Mouse (Mus musculus): ENCODE results near the gene Cacng7.

Gene Cacng7

DNA sequence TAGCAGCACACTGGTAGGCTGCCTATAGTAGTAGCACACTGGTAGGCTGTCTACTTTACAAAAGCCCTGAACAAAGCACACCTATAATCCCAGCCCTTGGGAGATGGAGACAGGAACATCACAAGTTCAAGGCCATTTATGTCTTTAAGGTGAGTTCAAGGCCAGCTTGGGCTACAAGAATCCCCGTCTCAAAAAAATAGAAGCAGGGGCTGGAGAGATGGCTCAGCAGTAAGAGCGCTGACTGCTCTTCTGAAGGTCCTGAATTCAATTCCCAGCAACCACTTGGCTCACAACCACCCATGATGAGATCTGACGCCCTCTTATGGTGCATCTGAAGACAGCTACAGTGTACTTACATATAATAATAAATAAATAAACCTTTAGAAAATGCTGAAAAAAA lies 12.5 kb downstream of the Cacng7 start:
- DNase-seq (ENCODE audit: low spot score in 2 of 2), result no peak

DNA sequence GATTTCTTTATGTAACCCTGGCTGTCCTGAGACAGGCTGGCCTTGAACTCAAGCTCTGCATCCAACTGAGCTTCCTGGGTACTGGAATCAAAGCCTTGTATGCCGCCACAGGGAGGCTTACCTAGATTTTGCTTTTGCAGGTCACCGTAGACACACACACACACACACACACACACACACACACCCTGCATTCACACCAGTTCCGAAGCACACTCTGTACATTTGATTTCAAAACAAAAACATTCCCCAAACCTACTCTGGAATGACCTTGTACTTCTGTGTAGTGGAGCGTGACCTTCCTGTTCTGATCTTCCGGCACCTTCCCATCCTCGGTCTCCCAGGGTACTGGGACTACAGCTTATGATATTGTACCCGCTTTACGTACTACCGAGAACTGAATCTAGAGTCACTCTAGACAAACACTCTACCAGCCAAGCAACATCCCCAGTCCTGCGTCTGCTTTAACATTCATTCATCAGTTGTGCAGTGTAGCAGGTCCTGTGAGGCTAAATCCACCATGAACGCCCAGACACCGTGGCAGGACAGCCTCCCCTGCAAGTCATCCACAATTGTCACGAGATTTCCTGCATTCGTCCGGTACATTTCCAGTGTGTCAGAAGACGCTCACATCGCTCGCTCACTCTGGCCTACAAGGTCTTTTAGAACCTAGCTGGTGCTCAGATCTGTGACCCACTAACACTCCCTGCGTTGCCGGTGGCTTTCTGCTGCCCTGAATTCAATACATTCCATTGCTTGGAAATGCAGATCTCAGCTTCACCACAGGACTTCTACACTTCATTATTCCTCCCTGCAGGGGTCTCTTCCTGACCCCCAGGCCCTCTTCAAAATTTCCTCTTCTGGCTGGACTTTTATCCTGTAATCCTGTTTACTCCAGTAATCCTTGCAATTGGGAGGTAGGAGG lies 14.9 kb downstream of the Cacng7 start:
- no peak for DNase-seq (ENCODE audit: low spot score in 2 of 2)

DNA sequence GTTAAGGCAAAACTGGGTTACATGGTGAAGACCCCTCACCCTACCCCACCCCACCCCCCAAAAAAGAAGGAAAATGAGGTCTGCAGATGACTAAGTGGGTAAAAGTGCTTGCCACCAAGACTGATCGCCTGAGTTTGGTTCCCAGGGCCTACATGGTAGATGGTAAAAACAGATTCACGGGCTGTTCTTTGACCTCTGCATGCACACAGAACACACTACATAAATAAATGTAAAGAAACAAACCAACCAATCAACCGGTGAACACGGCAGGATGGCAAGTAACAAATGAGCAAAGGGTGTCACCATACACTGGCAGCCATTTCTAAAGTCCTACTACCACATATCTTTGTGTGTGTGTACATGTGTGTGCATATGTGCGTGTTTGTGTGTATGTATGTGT lies 15.6 kb downstream of the Cacng7 start:
- DNase-seq (ENCODE audit: low spot score in 2 of 2), result no peak

DNA sequence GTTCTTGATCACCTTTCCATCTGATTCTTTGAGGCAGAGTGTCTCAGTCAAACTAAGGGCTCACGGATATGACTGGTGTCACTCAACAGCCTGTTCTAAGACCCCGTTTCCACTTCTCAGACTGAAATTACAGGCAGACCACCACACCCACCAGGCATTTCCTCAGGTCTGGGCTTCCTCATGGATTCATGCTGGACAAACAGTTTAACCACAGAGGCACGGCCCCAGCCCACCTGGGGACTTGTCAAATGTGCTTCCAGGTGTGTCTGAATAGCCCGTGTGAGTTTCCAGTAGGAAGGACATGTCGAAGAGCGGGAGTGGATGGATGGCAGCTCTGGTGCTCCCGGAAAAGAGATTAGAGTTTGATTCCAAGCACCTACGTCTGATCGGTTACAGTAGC lies 17.0 kb downstream of the Cacng7 start:
- no peak for DNase-seq (ENCODE audit: low spot score in 2 of 2)

DNA sequence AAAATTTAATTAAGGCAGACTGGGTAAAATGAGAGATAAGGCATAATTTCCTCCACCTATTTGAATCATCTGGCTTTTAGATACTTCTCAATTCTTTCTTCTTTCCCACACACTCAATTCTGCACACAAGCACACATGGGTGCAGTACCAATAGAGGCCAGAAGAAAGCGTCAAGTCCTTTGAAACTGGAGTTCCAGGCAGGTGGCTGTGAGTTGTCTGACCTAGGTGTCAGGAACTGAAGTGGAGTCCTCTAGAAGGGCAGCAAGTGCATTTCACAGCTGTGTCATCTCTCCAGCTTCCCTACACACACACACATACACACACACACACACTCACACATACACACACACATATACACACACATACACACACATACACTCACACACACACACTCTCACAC lies 18.8 kb downstream of the Cacng7 start:
- no peak for DNase-seq (ENCODE audit: low spot score in 2 of 2)

DNA sequence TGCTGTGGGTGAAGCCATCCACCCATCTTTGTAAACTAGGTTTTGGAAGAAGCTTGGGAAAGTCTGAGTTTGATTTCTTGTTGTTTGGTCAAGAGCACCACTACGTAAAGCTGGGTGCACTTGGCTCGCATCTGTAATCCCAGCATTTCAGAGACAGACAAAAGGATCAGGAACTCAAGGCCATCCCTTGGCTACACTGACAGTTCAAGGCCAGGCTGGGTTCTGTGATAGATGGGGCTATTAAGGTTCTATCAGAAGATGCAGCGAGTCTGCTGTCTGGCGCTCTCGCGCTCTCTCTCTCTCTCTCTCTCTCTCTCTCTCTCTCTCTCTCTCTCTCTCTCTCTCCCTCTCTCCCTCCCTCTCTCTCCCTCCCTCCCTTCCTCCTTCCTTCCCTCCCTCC lies 22.1 kb downstream of the Cacng7 start:
- no peak for DNase-seq (ENCODE audit: low spot score in 2 of 2)

DNA sequence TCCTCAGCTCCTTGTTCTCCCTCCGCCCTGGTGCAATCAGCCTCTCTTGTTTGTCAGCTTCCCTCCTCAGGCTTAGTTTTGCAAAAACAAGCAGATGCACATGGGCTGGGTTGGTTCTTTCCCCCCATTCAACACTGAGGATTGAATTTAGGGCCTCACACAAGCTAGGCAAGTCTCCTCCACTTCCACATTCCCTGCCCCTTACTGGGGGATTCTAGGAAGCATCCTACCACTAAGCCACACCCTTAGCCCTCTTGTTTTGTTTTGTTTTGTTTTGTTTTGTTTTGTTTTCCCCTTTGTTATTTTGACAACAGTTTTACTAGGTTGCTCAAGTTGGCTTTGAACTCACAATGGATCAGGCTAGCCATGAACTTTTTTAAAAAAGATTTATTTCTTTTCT lies 27.9 kb downstream of the Cacng7 start:
- no peak for DNase-seq (ENCODE audit: low spot score in 2 of 2)

DNA sequence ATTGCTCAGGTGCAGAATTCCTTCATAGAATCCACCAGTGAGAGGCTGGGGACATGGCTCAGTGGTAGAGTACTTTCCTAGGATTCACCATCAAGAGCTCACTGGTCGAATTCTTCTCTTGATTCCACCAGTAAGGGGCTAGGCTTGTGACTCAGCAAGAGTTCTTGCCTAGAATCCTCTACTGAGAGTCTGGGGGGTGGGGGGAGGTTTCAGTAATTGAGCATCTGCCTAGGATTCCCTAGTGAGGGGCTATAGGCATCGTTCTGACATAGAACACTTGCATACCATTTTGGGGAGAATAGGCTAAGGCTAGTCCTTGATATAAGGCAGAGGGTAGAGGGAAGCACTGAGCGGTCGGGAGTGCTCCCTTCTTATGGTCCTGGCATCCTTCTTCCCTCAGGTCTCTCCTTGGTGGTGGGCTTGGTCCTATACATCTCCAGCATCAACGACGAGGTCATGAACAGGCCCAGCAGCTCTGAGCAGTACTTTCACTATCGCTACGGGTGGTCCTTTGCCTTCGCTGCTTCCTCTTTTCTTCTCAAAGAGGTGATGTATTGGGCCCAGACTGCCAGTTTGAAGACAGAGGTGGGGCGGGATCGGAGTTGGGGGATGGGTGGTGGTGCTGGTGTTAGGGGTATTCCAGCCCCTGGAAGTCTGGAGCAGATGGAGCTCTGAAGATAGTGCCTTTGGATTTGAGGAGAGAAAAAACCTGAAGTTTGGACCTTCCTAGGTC lies 33.0 kb downstream of the Cacng7 start:
- DNase-seq (ENCODE audit: low spot score in 2 of 2), result no peak

DNA sequence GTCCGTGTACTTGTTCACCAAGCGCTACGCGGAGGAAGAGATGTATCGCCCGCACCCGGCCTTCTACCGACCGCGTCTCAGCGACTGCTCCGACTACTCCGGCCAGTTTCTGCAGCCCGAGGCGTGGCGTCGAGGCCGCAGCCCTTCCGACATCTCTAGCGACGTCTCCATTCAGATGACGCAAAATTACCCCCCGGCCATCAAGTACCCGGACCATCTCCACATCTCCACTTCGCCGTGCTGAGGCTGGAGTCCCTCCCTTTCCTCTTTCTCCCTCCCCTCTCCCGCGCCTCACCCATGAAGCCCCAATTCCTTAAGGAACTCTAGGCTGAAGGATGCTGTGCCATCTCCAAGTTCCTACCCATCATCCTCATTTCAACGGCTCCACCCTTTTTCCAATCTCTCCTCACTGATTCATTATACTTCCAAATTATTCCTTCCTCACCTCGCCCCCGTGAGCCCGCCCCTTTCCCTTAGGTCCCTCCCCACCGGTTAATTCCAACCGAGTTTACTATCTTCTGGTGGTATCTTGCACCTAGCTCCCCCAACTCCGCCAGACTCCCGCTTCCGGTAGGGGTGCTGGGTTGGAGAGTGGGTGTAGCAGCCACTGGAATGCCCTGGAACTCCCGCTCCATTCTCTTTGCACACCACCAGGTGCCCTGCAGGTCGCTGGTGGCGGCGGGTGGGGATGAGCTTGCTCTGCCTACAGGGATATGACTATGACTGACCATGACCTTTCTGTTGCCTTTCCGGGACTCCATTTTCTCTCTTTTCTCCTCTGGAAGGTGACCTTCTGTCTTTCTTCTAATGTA lies 34.2 kb downstream of the Cacng7 start:
- no peak for DNase-seq (ENCODE audit: low spot score in 2 of 2)

DNA sequence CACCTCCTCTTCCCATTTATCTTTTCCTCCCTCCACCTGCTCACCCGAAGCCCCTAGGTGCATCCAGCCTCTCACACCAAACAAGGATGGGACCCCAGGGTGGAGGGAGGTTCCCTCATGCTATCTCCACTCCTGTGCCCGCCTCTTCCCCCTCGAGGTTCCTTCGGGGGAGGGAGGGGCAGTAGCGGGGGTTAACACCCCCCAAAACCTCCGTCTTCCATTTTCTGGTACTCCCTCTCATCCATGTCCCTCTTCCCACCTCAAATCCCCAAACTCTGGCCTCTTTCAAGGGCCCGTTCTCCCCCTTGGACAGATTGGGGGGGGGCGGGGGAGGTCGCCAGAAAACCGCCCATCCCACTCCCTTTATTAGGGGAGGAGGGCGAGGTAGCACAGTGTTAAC lies 34.8 kb downstream of the Cacng7 start:
- DNase-seq (ENCODE audit: low spot score in 2 of 2), result no peak

DNA sequence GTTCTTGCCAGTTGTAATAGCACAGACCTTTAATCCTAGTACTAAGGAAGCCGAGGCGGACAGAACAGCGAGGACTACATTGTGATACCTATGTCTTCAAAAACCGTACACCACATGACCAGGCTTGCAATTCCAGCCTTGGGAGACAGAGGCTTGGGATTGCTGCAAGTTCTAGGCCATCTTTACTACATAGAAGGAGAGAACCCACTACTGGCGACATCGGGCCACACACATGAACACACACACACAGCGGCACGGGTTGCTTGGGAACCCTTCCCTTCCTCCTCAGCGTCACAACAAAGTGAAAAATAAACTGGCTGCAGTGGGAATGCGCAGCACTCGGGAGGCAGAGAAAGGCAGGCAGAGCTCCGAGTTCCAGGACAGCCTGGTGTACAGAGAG lies 35.6 kb downstream of the Cacng7 start:
- no peak for DNase-seq (ENCODE audit: low spot score in 2 of 2)

DNA sequence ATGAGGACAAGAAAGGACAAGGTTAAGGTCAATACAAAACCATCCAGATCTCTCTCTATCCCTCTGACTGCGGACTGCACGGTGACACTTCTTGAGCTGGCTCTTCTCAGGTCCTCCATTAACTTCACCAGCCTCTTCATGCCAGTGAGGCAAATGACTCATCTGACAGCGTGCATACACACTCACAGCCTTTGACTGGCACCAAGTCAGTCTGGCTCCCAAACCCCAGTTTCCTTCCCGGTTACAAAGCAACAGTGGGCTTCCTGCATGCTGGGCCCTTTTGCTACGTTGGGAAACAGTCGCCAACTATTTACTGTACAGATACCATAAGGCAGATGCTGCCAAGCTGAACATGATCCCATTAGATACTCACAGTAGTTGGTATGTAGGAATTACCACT lies 36.4 kb downstream of the Cacng7 start:
- DNase-seq (ENCODE audit: low spot score in 2 of 2), result no peak

DNA sequence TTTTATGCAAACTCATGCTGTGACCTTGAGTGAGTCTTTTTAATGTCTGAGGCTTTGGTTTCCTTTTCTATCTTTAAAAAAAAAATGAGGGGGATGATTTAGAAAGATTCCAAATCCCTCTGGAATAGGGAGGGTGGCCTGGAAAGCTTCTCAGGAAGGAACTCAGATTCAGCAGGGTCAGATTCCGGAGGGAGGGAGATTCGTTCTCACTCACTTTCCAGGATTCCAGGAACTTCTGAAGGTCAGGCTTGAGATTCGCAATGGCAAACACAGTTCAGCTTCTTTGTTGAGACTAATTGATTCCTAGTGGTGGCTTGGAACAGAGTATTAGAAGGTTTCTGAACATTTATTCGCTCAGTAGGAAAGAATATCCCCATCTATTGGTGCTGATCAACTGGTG lies 37.7 kb downstream of the Cacng7 start:
- no peak for DNase-seq (ENCODE audit: low spot score in 2 of 2)

DNA sequence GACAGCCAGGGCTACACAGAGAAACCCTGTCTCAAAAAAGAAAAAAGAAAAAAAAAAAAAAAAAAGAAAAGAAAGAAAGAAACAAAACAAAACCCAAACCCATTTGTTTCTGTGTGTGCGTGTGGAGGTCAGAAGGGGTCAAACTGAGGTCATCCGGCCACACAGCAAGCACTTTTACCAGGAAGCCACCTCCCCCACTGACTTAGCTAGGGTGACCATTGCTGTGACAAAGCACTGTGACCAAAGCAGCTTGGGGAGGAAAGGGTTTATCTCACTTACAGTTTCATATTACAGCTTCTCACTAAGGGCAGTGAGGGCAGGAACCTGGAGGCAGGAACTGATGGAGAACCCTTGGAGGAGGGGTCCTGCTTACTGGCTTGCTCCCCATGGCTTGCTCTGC lies 39.6 kb downstream of the Cacng7 start:
- DNase-seq (ENCODE audit: low spot score in 2 of 2), result no peak

DNA sequence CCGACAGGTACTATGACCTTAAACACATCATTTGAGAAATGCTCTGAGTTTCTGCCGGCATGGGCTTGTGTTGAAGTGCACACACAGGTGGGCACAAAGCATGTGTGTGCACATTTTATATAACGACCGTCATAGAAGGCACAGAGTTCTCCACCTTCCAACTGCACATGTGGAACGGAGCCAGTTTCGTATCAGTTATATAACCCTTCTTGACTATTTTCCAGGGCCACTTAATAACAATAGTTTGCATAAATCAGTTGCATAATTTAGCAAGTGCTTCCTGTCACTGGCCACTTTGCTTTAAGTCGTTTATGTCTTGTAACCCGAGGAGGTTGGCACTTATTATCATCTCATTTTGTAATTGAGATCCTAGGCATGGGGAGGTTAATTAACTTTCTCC lies 41.0 kb downstream of the Cacng7 start:
- no peak for DNase-seq (ENCODE audit: low spot score in 2 of 2)

DNA sequence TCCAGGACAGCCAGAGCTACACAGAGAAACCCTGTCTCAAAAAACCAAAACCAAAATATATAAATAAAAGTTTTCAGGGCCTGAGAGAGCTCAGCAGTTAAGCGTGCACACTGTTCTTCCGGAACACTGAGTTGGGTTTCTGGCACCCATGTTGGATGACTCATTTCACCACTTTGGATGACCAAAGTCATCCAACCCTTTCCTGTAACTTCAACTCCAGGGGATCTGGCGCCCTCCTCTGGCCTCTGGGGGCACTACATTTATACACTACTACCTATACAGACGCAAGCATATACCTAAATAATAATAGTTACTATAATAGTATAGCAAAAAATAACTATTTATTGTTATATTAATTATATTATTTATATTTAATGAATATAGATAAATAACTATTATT lies 44.1 kb downstream of the Cacng7 start:
- no peak for DNase-seq (ENCODE audit: low spot score in 2 of 2)

DNA sequence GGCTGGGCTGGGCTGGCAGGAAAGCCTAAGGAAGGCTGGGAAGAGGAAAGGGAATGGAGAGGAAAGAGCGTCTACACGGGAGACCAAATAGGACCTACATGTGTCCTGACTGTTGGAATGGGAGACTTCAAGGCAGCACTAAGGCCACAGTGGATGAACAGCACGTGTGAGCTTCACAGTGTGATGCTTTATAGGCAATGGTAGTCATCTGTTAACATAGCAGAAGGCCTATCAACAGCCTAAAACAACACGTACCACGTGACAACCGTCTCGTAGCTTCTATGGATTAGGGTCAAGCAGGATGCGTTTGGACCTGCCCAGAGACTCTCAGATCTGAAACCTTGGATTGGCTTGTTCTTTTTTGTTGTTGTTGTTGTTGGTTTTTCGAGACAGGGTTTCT lies 49.4 kb downstream of the Cacng7 start:
- no peak for DNase-seq (ENCODE audit: low spot score in 2 of 2)

DNA sequence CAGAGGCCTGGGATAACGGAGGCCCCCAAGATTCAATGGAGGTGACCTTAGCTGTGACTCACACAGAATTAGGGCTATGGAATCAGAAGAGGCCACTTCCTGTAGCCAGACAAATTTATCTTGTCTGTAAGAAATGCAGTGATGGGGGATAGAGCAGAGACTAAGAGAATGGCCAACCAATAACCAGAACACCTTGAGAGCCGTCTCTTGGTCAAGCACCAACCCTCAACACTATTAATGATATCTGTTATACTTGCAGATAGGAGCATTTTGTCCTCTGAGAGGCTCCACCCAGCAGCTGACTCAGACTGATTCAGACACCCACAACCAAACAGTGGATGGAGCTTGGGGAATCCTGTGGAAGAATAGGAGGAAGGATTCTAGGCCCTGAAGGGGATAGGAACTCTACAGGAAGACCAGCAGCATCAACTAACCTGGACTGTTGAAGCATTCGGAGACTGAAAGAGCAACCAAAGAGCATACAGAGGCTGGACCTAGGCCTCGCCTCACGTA lies 52.1 kb downstream of the Cacng7 start:
- DNase-seq (ENCODE audit: low spot score in 2 of 2), result no peak

DNA sequence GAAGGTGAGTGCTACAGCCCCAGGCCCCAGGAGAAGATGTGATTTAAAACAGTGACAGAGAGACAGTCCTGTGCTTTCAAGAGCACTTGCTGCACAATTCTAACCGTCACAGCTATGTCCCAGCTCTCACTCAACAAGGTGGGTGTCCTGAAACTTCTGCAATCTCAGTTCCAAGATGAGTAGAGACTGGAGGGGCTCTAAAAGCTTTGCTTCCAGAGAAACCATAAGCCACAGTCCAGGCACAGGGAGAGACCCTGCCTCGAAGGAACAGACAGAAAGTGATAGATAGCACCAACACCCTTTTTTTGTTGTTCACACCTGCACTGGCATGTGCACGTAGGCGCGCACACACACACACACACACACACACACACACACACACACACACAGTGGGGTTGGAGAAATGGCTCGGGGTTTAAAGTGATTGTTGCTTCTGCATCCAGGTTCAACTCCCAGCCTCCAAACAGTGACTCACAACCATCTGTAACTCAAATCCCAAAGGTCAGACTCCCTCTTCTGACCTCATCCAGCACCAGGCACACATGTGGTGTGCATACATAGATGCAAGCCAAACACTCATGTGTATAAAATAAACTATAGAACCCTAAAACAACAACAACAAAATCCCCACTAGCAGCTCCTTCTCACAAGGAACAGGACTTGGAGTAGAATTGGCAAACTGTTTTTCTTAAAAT lies 53.4 kb downstream of the Cacng7 start:
- no peak for DNase-seq (ENCODE audit: low spot score in 2 of 2)

DNA sequence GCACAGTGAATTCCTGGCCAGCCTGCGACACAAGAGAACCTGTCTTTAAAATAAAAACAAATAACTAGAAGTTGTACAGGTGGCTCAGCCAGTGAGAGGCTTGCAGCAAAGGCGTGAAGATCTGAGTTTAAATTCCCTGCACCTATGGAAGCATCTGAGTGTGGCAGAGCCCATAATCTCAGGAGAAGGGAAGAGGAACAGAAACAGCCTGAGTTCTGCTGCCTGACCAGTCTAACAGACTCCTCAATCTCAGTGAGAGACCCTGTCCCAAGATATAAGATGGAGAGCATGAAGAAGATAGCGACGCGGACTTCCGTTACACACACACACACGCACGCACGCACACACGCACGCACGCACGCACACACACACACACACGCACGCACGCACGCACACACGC lies 55.0 kb downstream of the Cacng7 start:
- no peak for DNase-seq (ENCODE audit: low spot score in 2 of 2)

DNA sequence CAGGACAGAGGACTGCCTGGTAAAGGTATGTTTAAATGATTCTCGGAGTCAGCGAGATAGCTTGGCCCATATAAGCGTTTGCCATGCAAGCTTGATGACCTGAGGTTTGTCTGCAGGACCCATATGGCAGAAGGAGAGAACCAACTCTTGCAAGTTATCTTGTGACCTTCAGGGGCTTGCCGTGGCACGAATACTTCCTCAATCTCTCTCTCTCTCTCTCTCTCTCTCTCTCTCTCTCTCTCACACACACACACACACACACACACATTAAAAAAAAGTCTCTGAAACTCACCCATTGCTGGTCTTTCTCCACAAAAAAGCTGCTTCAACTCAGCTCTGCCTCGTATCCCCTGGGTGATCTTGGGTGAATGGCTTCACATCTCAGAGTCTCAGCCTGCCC lies 56.1 kb downstream of the Cacng7 start:
- DNase-seq (ENCODE audit: low spot score in 2 of 2), result no peak

All from frontal cortex, postnatal 10 days (tissue).